Mouse (Mus musculus) c-Kit-positive CD71-negative TER-119-negative erythroid progenitor cells, embryonic 14.5 days (primary cell): ENCODE results near the gene Tas2r129.
"Not testable (repeated sequence)": the region's sequence is repeated elsewhere in the genome, so short reads cannot be mapped to it uniquely, and the experiment has no call there.

Experiments
- DNase-seq: peaks from one replicate; pipeline ENCODE4 v3.0.0-alpha.2; 2013; ENCODE audit warnings: low read depth

The Tas2r129 gene

GRCm38 (mm10) chr6:132950802-132951201 lies at the start of gene Tas2r129:
Gene Tas2r129, plus strand, starts transcription at chr6:132951102.
- DNase-seq: no peak

- DNase-seq: no peak
These were observed 41.6 kb upstream of the Tas2r129 start, which contains the start of gene Tas2r125 for GRCm38 (mm10) chr6:132909351-132909750. Gene Tas2r125, plus strand, starts transcription at chr6:132909651.

- DNase-seq: not testable (repeated sequence)
These were observed 9.5 kb upstream of the Tas2r129 start for GRCm38 (mm10) chr6:132941376-132941775.

- DNase-seq: no peak
These were observed 6.9 kb downstream of the Tas2r129 start, which contains the start of gene Tas2r131 for GRCm38 (mm10) chr6:132957819-132958218. Gene Tas2r131, minus strand, starts transcription at chr6:132957919.

- DNase-seq: no peak
These were observed 30.0 kb downstream of the Tas2r129 start, which contains the start of gene Tas2r109 for GRCm38 (mm10) chr6:132980865-132981264. Gene Tas2r109, minus strand, starts transcription at chr6:132980965.
